Mouse (Mus musculus): ENCODE results near the gene Xrra1. TPM values are rescaled to one million over a fixed set of nuclear protein-coding genes. Genes with fewer than 3 reads are reported as not detected.

Gene Xrra1
- polyA plus RNA-seq, 1 experiment from 2014 or later = 0.48 TPM

- DNase-seq (ENCODE audit: extremely low spot score, low spot score) = no peak
- Histone ChIP-seq H3K27ac (peak overlapping the region; percentile 60; the same call in 1 of the 2 replicates), H3K4me1 (peaks cover 67% of the 10 kb centered on the region), H3K4me3 (no peak overlapping the region), H3K27me3 (ENCODE audit: poor library complexity, severe bottlenecking) (no peaks in the 10 kb centered on the region), H3K9me3 (no peaks in the 10 kb centered on the region), H3K36me3 (replicated peaks) (no peaks in the 10 kb centered on the region; the same call in 1 of the 2 replicates)
- 60% methylated on average over 9 of the region's 9 CpGs for WGBS
These were observed 107.2 kb downstream of the Xrra1 start for GRCm38 (mm10) chr7:99966011-99966721.

Other genes starting within 250 kb of the Xrra1 start
- gene Tpbgl, start 232.0 kb upstream of the Xrra1 start, polyA plus RNA-seq (2016; fragmentation: Nextera tagmentation; extraction: Ambion mirVana) = 0.07 and 0.10 TPM in 2 replicates
- 1.6 and 2.0 TPM in 2 replicates for gene Slco2b1, start 147.8 kb upstream of the Xrra1 start, polyA plus RNA-seq (2016; fragmentation: Nextera tagmentation; extraction: Ambion mirVana)
- gene Olfr520, start 128.8 kb upstream of the Xrra1 start, polyA plus RNA-seq (2016; fragmentation: Nextera tagmentation; extraction: Ambion mirVana) = not detected in 2 replicates
- gene Olfr521, start 95.6 kb upstream of the Xrra1 start, polyA plus RNA-seq (2016; fragmentation: Nextera tagmentation; extraction: Ambion mirVana) = not detected in 2 replicates
- 2.1 and 2.2 TPM in 2 replicates for gene Neu3, start 30.7 kb upstream of the Xrra1 start, polyA plus RNA-seq (2016; fragmentation: Nextera tagmentation; extraction: Ambion mirVana)
- gene Spcs2, start 4.3 kb downstream of the Xrra1 start, polyA plus RNA-seq (2016; fragmentation: Nextera tagmentation; extraction: Ambion mirVana) = 367 and 394 TPM in 2 replicates
- 4.1 and 4.2 TPM in 2 replicates for gene Rnf169, start 121.3 kb downstream of the Xrra1 start, polyA plus RNA-seq (2016; fragmentation: Nextera tagmentation; extraction: Ambion mirVana)
- gene Chrdl2, start 147.1 kb downstream of the Xrra1 start, polyA plus RNA-seq (2016; fragmentation: Nextera tagmentation; extraction: Ambion mirVana) = 0.41 and 0.48 TPM in 2 replicates